Mouse (Mus musculus): ENCODE results near the gene Krtcap2. TPM values are rescaled to one million over a fixed set of nuclear protein-coding genes. Genes with fewer than 3 reads are reported as not detected.

Krtcap2 gene
- 321 and 407 TPM in 2 replicates for polyA plus RNA-seq (2014; fragmentation: Nextera tagmentation; extraction: Ambion mirVana)

DNA sequence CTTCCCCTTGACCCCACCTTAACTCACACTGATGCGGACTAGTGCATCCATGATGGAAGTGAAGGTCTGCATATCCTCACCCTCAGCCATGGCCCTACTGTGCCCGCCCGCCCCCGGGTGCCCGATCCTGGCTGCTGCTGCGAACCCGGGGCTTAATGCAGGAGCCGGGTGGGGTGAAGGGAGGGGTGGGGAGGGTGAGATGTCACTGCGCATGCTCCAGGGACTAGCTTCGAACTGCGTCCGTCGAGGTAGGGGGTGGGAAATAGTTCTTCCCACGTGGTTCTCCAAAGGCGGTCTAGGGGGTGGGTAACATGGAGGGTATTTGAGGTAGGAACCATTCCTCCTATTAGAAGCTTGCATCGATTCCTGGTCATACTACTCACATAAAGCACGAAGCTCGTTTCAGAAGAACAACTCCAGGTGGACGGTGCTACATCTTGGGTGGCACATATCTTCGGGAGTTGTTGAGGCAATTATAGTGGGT, at the start of gene Krtcap2:
TSS of gene Krtcap2 (plus strand) at position 279 of the 484 bp plus-strand sequence.
- H3K27me3 ChIP-seq (ENCODE audit: control insufficient read depth, insufficient read depth, low read length): no peaks in the 10 kb centered on the region
- peak within 1 kb of the TSS; percentile 80 for H3K4me2 ChIP-seq (replicated peaks; ENCODE audit: low read depth, low read length)
- H3K4me3 ChIP-seq (ENCODE audit: low read length): peak within 1 kb of the TSS; percentile 75
- H3K27ac ChIP-seq (ENCODE audit: low read depth, low read length): peak within 1 kb of the TSS; percentile 65; the same call in 1 of the 2 replicates
- no peaks in the 10 kb centered on the region for H3K9me3 ChIP-seq (ENCODE audit: control insufficient read depth, low read length)
- H3K36me3 ChIP-seq (ENCODE audit: control insufficient read depth, insufficient read depth, low read length): peaks cover 13% of the 10 kb centered on the region
- ATAC-seq (ENCODE audit: low FRiP score, low TSS enrichment): peak; percentile 16; the same call in 1 of the 2 replicates
- H3K9ac ChIP-seq (ENCODE audit: low read depth, low read length): peak within 1 kb of the TSS; percentile 81
- WGBS: 4% methylated on average over 20 of the region's 20 CpGs
- peaks cover 32% of the 10 kb centered on the region for H3K4me1 ChIP-seq (ENCODE audit: control insufficient read depth, insufficient read depth, low read length)

DNA sequence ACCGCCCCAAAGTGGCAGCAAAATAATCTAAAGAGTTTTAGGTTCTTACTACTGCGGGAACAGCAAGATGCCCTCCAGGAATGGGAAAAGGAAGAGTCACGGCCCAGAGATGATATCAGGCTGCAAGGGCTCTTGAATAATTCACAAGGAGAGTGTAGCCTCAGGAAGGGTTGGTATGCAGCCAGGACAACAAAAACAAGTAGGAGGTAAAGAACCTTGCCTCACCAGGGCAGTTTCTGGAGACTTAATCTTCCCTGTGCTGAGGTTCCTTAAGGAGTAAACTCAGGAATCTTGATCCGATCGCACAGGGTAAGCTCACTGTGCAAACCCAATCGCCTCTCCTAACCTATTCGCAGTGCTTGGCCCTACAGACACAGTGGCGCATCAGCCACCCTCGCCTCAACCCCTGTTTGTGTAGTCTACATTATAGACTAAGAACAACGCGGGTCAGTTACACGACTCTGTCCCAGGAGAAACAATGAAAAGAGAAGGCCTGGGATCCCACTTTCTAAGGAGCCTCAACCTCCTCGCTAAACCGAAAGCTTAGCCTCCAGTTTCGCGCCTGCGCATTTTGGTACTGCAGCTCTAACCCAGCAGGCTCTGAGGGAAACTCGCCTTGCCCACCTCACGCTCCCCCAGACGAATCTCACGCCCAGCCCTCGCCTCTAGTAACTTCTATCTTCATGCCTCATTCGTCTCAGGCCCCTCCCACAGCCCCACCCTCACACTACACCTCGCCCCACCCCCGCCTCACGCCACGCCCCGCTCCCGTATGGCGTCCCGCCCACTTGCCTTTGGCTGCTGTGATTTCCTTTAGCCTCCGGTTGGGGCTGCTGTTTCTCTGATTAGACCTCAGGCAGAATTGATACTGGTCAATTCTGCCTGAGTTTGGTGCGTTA, 49.5 kb upstream of the Krtcap2 start:
- Histone ChIP-seq H3K9me3 (ENCODE audit: control insufficient read depth, low read length) (no peaks in the 10 kb centered on the region), H3K27ac (ENCODE audit: low read depth, low read length) (peak overlapping the region; percentile 82), H3K36me3 (ENCODE audit: control insufficient read depth, insufficient read depth, low read length) (no peaks in the 10 kb centered on the region), H3K4me1 (ENCODE audit: control insufficient read depth, insufficient read depth, low read length) (no peaks in the 10 kb centered on the region), H3K27me3 (ENCODE audit: control insufficient read depth, insufficient read depth, low read length) (no peaks in the 10 kb centered on the region), H3K4me3 (ENCODE audit: low read length) (peak overlapping the region; percentile 33; the same call in 1 of the 2 replicates), H3K9ac (ENCODE audit: low read depth, low read length) (peak overlapping the region; percentile 67), H3K4me2 (replicated peaks; ENCODE audit: low read depth, low read length) (peak overlapping the region; percentile 56)
- ATAC-seq (ENCODE audit: low FRiP score, low TSS enrichment): peak; percentile 98
- 8% methylated on average over 33 of the region's 33 CpGs for WGBS

DNA sequence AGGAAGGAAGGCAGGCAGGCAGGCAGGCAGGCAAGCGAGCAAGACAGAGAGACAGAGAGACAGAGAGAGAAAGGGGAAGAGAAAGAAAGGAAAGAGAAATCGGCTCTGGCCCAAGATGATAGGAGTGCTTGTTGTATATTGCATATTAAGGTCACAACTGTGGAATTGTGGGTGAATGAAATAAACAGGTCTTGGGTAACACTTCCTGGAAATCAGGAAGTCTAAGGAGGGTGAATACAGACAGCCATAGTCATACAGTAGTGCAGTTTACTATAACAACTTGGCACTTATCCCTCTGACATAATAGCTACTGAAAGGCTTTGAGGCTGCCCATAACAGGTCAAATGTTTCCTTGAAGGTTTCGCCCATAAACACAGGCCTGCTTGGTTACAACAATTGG, 45.9 kb upstream of the Krtcap2 start:
- H3K4me3 ChIP-seq (ENCODE audit: low read length): no peak overlapping the region
- no peak for ATAC-seq (ENCODE audit: low FRiP score, low TSS enrichment)
- no peaks in the 10 kb centered on the region for H3K27me3 ChIP-seq (ENCODE audit: control insufficient read depth, insufficient read depth, low read length)
- H3K4me2 ChIP-seq (replicated peaks; ENCODE audit: low read depth, low read length): no peak overlapping the region
- H3K27ac ChIP-seq (ENCODE audit: low read depth, low read length): no peak overlapping the region
- 86% methylated on average over 3 of the region's 3 CpGs for WGBS
- H3K9me3 ChIP-seq (ENCODE audit: control insufficient read depth, low read length): no peaks in the 10 kb centered on the region
- no peaks in the 10 kb centered on the region for H3K36me3 ChIP-seq (ENCODE audit: control insufficient read depth, insufficient read depth, low read length)
- no peak overlapping the region for H3K9ac ChIP-seq (ENCODE audit: low read depth, low read length)
- H3K4me1 ChIP-seq (ENCODE audit: control insufficient read depth, insufficient read depth, low read length): peaks cover 4% of the 10 kb centered on the region

DNA sequence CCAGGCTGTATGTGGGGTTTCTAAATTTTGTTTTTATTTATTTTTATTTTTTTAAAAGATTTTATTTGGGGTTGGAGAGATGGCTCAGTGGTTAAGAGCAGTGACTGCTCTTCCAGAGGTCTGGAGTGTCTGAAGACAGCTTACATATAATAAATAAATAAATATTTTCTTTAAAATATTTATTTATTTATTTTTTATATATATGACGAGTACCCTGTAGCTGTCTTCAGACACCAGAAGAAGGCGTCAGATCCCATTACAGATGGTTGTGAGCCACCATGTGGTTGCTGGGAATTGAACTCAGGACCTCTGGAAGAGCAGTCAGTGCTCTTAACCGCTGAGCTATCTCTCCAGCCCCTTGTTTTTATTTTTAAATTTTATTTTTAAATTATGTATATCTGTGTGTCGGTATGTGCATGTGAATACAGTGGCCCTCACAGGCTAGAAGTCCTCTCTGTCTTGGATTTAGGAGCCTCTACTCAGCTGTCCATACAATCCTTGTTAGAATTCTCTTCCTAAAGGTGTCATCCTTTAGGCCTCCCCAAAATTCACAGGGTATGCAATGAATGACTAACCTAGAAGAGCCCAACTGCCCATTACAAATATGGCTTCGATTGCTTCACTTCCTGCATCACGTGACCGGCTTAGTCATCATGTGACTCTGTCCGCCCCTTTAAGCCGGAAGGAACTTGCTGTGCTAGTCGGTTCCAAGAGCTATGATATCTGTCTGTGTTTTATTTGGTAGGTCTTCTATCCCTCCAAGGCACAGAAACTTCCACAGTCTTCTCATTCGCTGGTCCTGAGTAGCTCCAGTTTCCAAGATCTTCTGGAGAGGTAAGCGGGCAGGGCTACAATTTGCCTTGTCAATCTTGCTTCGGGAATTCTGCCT, 43.3 kb upstream of the Krtcap2 start, which contains the start of gene Gba:
TSS of gene Gba (plus strand) at position 676 of the 889 bp plus-strand sequence.
- Histone ChIP-seq H3K4me1 (ENCODE audit: control insufficient read depth, insufficient read depth, low read length) (peaks cover 4% of the 10 kb centered on the region), H3K9ac (ENCODE audit: low read depth, low read length) (peak within 1 kb of the TSS; percentile 48), H3K27me3 (ENCODE audit: control insufficient read depth, insufficient read depth, low read length) (no peaks in the 10 kb centered on the region), H3K4me2 (replicated peaks; ENCODE audit: low read depth, low read length) (peak within 1 kb of the TSS; percentile 54), H3K36me3 (ENCODE audit: control insufficient read depth, insufficient read depth, low read length) (peaks cover 15% of the 10 kb centered on the region), H3K4me3 (ENCODE audit: low read length) (peak within 1 kb of the TSS; percentile 56), H3K9me3 (ENCODE audit: control insufficient read depth, low read length) (no peaks in the 10 kb centered on the region), H3K27ac (ENCODE audit: low read depth, low read length) (no peak within 1 kb of the TSS)
- WGBS: 27% methylated on average over 13 of the region's 13 CpGs
- peak; percentile 88 for ATAC-seq (ENCODE audit: low FRiP score, low TSS enrichment)

GRCm38 (mm10) chr3:89203142-89203514, 42.6 kb upstream of the Krtcap2 start:
- 0 out of 2 replicates have a peak, but pooled peaks have one; percentile 26 for ATAC-seq (ENCODE audit: low FRiP score, low TSS enrichment)
- WGBS: 44% methylated on average over 5 of the region's 5 CpGs
- H3K9ac ChIP-seq (ENCODE audit: low read depth, low read length): peak overlapping the region; percentile 48
- no peak overlapping the region for H3K27ac ChIP-seq (ENCODE audit: low read depth, low read length)
- H3K4me1 ChIP-seq (ENCODE audit: control insufficient read depth, insufficient read depth, low read length): peaks cover 4% of the 10 kb centered on the region
- peak overlapping the region; percentile 54 for H3K4me2 ChIP-seq (replicated peaks; ENCODE audit: low read depth, low read length)
- peak overlapping the region; percentile 56 for H3K4me3 ChIP-seq (ENCODE audit: low read length)
- peaks cover 21% of the 10 kb centered on the region for H3K36me3 ChIP-seq (ENCODE audit: control insufficient read depth, insufficient read depth, low read length)
- no peaks in the 10 kb centered on the region for H3K9me3 ChIP-seq (ENCODE audit: control insufficient read depth, low read length)
- H3K27me3 ChIP-seq (ENCODE audit: control insufficient read depth, insufficient read depth, low read length): no peaks in the 10 kb centered on the region

DNA sequence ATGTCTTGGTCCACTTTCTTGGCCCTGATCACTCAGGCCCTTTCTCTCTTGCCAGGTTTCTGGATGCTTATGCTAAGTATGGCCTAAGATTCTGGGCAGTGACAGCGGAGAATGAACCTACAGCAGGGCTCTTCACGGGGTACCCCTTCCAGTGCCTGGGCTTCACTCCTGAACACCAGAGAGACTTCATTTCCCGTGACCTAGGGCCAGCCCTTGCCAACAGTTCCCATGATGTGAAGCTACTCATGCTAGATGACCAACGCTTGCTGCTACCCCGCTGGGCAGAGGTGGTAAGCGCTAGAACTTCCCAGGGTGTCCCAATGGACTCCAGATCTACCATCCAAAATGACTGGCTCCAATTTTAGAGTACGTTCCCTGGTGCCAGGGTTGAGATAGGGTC, 39.7 kb upstream of the Krtcap2 start:
- peaks cover 48% of the 10 kb centered on the region for H3K36me3 ChIP-seq (ENCODE audit: control insufficient read depth, insufficient read depth, low read length)
- H3K4me1 ChIP-seq (ENCODE audit: control insufficient read depth, insufficient read depth, low read length): peaks cover 4% of the 10 kb centered on the region
- H3K27ac ChIP-seq (ENCODE audit: low read depth, low read length): no peak overlapping the region
- H3K9me3 ChIP-seq (ENCODE audit: control insufficient read depth, low read length): no peaks in the 10 kb centered on the region
- WGBS: 87% methylated on average over 7 of the region's 7 CpGs
- H3K9ac ChIP-seq (ENCODE audit: low read depth, low read length): no peak overlapping the region
- ATAC-seq (ENCODE audit: low FRiP score, low TSS enrichment): no peak
- H3K4me3 ChIP-seq (ENCODE audit: low read length): no peak overlapping the region
- H3K27me3 ChIP-seq (ENCODE audit: control insufficient read depth, insufficient read depth, low read length): no peaks in the 10 kb centered on the region
- no peak overlapping the region for H3K4me2 ChIP-seq (replicated peaks; ENCODE audit: low read depth, low read length)

- H3K27ac ChIP-seq (ENCODE audit: low read depth, low read length): no peak overlapping the region
- H3K27me3 ChIP-seq (ENCODE audit: control insufficient read depth, insufficient read depth, low read length): no peaks in the 10 kb centered on the region
- H3K9ac ChIP-seq (ENCODE audit: low read depth, low read length): no peak overlapping the region
- H3K4me3 ChIP-seq (ENCODE audit: low read length): no peak overlapping the region
- no peak for ATAC-seq (ENCODE audit: low FRiP score, low TSS enrichment)
- no peak overlapping the region for H3K4me2 ChIP-seq (replicated peaks; ENCODE audit: low read depth, low read length)
- no peaks in the 10 kb centered on the region for H3K9me3 ChIP-seq (ENCODE audit: control insufficient read depth, low read length)
- peaks cover 49% of the 10 kb centered on the region for H3K36me3 ChIP-seq (ENCODE audit: control insufficient read depth, insufficient read depth, low read length)
- peaks cover 4% of the 10 kb centered on the region for H3K4me1 ChIP-seq (ENCODE audit: control insufficient read depth, insufficient read depth, low read length)
- 88% methylated on average over 2 of the region's 2 CpGs for WGBS
These were observed 39.1 kb upstream of the Krtcap2 start for GRCm38 (mm10) chr3:89206695-89207094.

GRCm38 (mm10) chr3:89208075-89208657, 37.6 kb upstream of the Krtcap2 start:
- Histone ChIP-seq H3K4me1 (ENCODE audit: control insufficient read depth, insufficient read depth, low read length) (peaks cover 10% of the 10 kb centered on the region), H3K27ac (ENCODE audit: low read depth, low read length) (no peak overlapping the region), H3K4me3 (ENCODE audit: low read length) (no peak overlapping the region), H3K9ac (ENCODE audit: low read depth, low read length) (no peak overlapping the region), H3K27me3 (ENCODE audit: control insufficient read depth, insufficient read depth, low read length) (no peaks in the 10 kb centered on the region), H3K36me3 (ENCODE audit: control insufficient read depth, insufficient read depth, low read length) (peaks cover 49% of the 10 kb centered on the region), H3K9me3 (ENCODE audit: control insufficient read depth, low read length) (no peaks in the 10 kb centered on the region), H3K4me2 (replicated peaks; ENCODE audit: low read depth, low read length) (no peak overlapping the region)
- WGBS: 88% methylated on average over 13 of the region's 13 CpGs
- ATAC-seq (ENCODE audit: low FRiP score, low TSS enrichment): no peak
